Mouse (Mus musculus) cerebellum, postnatal 10 days (tissue): ENCODE measurements at regions not wholly inside any gene's neighbourhood (a gene's known extent, or its start where the extent isn't known, plus 50 kb on each side); places are given as distances from the start of the nearest gene placed in this dataset.

Experiments
- DNase-seq, 2 experiments: peaks; one replicate each; pipeline ENCODE4 v3.0.0; 2021; ENCODE audit warnings: mixed read lengths in 2 of 2

DNA sequence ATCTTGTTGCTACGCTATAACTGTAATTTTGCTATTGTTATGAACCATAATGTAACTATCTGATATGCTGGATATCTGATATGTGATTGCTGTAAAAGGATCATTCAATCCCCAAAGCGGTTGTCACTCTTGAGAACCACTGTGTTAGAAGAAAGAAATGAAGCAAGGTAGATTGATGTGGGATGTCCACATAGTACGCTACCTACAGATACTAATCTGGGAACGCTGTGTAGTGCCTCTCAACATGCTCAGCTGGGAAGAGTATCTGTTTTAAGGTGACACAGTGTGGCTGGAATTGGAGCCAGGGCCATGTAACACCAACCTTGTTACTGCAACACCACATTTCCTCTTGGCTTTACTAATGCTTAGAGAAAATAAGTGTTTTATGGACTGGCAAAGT is 456.2 kb upstream of the Slc30a5 start:
- no peak for DNase-seq

DNA sequence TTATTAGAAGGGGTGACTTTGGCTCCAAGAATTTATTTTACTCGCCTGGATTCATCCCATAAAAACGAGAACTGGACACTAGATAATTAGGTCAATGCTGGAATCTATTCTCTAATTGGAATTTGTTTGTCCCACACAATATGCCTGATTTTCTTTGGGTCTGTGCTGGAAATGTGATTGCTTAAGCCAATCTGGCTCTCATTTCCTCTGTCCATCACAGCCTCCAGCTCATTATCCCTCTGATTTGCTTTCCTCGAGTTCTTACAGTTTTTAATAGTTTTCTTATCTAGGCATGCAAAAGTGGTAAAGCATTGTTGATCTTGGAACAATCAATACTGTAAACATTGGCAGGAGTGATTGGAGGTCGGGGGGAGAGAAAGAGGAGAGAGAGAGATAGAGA is 453.9 kb upstream of the Slc30a5 start:
- no peak for DNase-seq

DNA sequence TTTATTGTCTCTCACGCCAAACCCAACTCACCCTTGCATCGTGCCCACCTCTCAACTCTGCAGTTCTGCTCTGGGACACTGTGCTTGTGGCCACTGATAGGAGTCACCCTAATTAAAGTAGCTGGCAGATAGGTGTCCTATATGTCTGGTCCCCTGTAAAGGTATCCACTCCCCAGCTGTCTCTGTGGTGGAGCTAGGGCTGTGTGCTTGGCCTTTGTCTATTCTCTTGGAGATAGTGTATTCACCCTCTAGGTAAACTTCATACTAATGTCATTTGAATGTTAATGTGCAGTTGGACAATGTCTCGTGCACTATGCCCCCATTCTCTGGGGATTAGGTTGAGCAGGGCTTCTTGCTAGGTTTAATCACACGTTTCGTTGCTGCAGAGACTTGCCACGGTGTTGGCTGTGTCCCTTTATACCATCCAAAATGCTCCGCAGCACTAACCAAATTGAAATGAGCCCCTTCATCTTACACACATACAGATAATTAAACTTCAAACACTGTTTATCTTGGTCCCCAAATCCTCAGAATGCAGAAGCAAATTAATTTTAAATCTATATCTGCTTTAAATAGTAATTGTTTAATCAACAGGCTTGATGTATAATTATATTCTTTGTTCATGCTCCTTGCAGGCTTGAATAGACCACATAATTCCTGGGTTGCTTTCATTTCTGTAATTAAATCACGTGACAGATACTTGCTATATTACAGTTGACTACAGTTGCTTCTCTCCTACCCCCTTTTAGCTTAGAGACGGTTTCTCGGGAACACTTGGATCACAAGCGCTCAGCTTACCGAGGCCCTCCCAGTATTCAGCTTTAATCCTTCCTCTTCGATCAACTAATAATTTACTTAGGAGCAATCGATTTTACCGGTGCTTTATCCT is 453.0 kb upstream of the Slc30a5 start:
- DNase-seq = no peak

DNA sequence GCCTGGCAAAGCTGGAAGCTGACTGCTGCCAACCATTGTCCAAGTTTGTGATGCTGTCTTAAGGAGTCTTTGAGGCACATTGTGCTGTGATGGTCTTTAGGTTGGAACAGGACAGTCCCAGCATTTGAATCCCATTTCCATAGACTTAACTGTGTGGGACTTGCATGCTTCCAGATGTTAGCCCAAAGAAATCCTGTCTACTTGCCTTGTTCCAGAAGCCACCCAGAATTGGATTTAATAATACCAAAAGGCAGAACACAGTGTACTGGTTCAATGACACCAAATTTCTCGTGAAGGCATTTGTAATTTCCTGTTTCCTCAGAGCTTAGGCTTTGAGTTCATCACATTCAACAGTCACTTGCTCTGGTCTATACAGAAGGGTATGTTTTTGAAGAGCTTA is 444.9 kb upstream of the Slc30a5 start:
- DNase-seq = no peak

DNA sequence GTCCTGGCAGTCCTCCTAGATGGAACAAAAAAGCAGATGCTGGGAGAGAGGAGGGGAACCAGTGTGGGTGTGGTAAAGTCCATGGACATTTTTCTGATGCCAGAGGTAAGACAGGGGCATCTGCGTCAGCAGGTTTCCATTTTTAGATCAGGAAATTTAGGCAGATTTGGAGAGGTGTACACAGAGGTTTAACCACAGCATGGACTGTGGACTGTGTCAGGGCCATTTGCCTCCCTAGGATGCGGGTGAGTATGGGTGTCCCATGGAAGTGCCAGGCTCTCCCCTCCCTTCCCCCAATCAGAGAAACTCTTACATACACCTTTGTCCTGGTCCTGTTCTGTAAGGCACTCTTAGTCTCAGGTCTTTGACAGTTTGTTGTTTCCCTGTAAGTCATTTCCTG is 443.5 kb upstream of the Slc30a5 start:
- DNase-seq = no peak

DNA sequence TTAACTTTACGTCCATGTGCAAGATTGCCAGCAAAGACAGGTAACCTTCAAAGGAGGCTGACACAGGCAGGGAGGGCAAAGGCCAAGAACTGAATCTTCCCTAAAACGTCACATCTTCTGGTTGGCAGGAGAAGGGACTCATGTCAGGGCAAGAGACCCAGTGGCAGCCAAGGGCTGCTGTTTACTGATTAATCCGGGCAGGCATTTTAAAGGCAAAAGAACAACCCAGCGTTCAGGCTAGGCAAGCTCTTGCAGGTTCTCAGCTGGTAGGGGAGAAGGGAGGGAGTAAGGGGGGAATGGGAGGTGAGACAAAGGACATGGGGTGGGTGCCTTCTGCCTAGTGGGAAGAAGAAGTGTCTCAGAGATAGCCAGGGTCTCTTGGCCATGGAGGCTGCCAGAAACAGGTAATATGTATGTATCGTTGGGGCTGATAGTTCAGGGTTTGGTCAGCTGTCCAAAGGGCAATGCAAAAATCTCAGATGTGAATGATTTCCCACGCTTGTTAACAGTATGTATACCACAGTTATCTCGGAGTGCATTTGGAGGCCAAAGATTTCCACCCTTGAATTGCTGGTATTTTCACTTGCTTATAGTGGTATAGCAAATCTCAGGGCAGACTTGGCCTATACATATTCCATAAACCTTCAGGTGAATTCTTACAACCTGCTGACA is 441.4 kb upstream of the Slc30a5 start:
- DNase-seq = no peak

DNA sequence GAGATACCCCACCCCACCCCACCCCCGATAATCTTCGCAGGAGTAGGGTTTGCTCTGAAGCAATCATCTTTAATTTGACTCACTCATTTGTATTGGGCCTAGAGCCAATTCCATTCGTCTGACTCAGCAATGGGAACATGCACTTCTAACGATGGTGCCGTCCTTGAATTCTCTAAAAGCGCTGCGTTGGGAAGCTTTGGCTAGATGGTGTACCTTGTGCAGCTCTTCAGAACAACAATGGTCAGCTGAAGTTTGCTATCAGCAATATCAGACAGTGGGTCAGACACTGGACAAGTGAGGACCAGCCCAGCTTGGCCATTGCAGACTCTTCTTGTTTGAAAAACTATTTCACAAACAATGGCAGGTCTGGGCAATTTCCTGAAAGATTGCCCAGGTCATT is 440.1 kb upstream of the Slc30a5 start:
- DNase-seq = peak; percentile 8 to 10

DNA sequence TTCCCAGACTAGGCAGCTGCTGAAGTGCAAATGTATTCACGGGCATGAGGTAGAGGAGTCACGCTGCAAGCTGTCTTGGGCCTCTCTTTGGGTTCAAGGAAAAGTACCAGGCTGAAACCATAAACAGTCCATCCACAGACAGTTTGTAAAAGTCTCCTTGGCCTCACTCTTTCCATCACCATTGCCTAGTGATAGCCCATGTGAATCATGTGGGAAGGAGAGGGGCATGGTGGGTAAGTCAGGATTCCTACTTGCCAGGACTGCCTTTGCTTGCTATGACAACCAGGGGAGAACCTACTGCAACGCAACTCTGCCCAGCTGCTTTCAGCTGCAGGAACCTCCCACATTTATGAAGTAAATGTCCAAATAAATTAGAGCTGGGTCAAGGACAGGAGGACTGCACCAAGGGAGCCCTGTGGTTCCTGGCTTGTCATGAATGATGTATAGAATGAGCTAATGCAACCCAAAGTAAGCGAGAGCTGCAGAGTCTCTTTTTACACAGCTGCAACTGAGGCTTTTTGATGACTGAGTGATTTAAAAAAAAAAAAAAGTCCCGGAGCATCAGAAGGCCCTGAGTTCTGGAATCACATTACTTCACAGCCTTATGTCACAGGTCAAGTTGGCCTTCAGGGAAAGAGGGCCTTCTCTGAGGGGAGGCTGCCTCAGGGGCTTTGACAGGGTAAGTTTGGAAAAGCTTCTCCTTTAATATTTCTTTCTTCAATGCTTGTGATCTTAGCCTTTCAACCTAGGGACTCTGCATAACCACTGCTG is 420.7 kb upstream of the Slc30a5 start:
- DNase-seq = no peak

DNA sequence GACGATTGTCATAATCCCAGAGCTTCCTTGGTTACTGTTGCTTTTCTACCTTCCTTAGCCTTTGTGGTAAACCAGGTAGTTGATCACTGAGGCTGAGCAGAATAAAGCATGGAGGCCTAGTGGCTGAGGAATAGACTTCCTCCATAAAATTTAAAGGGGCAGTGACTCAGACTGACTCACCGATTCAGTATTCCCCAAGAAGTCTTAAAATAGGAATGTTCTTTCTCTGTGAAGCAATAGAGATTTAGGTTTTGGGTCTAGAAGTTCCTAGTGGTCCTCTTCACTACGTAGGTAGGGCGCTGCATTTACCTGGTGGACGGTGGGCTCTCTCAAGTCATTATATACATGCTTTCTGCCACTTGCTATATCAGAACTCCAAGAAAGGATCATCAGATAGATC is 416.1 kb upstream of the Slc30a5 start:
- DNase-seq = no peak

DNA sequence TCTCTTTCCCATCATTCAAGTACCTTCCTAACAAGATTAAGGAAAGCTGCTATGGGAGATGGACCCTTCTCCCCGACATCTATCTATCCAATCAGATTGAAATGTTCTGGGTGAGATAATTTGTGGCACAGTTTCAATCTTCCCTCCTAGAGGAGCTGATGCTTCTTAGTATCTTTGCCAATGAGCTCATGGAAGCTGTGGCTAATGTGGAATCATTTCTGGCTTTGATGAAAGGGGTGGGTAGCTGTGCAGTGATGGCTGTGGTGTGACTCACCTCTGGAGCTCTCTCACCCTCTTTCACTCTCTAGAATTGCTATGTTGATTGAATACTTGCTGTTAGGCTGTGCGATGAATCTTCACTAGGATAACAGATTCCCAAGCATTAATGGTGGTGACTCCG is 411.1 kb upstream of the Slc30a5 start:
- DNase-seq = peak in 1 of 2 experiments; percentile 20

DNA sequence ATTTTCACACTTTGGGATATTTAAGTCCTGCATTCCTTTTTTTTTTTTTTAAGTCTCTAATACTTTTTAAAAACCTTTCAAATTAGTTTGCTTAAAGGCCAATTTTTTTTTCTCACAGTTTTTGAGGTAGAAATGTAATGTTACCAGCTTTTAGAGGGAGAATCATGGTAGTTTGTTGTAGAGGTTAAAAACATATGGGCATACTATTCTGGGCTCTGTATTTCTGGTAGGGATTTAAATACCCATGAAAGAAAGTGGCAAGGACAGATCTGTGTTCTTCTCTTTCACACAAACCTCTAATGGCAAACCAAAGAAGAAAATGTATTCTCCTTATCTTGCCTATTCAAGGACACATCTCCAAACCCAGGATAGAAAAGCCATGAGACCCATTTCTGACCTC is 405.6 kb upstream of the Slc30a5 start:
- DNase-seq = no peak

DNA sequence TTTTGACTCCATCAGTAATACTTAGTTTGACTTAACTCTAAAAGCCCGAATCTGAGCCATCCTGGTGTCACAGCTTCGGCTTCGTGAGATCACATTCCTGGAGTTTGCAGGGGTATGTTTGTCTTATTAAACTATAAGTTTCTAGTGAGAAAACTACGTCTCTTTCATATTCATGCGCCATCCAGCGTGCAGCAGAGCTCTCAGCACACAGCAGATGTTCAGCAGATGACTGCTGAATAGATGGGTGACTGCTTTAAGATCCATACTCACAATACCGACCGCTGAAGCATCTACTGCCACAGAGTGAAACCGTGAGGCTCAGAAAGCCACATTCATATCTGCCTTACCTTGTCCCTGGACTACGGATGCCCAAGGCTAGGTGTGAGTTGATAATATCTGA is 403.8 kb upstream of the Slc30a5 start:
- DNase-seq = no peak

DNA sequence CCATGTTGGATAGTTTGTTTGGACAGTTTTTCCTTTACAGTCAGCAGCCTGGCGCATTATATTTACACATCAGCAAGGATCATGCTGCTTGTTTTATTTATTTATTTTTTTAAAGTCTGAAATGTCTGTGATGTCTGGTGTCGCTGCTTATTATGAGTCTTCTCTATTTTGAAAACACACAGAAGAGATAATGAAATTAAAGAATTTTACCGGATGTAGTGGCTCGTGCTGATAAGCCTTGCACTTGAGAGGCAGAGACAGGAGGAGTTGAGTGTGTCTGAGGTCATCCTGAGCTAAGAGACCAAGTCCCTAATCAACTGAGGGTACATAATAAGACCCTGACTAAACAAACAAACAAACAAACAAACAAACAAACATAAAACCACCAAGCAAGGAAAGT is 402.6 kb upstream of the Slc30a5 start:
- DNase-seq = no peak

DNA sequence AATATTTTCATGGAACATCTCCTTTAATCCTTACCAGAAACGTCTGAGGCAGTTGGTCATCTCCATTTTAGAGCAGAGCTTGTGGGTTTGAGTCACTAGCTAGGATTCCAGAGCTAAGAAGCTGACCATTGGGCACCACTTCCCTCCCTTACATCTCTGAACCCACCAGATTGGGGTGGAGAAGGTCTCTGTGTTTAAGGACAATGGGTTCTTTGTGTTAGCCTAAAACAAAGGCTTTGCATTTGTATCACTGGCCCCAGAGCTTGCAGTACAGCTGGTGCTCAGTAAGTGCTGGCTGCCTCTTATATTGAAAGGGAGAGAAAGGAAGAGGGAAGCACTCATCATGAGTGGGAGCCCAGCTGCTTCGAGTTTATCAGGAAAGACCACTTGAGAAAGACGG is 401.9 kb upstream of the Slc30a5 start:
- DNase-seq = peak in 1 of 2 experiments; percentile 14

DNA sequence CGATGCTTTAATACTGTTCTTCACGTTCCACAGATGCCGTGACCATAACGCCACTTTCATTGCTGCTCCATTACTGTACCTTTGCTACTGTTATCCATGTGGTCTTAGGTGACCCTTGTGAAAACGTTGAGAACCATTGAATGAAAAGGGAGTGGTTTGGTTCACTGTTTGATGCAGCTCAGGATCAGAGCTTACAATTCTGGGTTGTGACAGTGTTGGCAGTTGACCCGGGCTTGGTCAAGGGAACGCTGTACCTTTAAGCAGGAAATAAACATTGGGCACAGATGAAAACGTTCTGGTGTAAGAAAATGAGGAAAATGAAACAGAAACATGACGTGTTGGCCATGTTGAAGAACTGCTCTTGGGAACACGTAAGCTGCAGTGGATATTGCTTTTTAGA is 401.3 kb upstream of the Slc30a5 start:
- peak; percentile 45 to 57 for DNase-seq

DNA sequence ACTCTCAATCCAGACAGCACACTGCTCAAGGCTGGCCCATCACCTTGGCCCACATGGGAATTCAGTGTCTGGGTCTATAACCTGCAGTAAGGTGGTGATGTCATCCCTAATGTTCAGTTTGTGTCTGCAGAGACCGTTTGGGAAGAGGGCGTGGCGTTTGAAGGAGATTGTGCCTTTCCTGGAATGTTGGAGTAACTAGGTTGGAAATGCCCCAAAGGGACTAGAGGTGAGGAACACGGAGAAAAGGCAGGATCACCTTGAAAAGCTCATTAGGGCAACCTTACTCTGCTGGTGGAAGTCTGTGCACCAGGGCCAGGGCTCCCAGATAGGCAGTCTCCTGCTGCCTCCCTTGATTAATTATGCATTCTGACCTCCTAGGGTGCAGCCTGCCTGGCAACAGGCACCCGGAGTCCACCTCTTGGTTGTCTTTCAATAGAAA is 400.6 kb upstream of the Slc30a5 start:
- DNase-seq = peak; percentile 70 to 80

DNA sequence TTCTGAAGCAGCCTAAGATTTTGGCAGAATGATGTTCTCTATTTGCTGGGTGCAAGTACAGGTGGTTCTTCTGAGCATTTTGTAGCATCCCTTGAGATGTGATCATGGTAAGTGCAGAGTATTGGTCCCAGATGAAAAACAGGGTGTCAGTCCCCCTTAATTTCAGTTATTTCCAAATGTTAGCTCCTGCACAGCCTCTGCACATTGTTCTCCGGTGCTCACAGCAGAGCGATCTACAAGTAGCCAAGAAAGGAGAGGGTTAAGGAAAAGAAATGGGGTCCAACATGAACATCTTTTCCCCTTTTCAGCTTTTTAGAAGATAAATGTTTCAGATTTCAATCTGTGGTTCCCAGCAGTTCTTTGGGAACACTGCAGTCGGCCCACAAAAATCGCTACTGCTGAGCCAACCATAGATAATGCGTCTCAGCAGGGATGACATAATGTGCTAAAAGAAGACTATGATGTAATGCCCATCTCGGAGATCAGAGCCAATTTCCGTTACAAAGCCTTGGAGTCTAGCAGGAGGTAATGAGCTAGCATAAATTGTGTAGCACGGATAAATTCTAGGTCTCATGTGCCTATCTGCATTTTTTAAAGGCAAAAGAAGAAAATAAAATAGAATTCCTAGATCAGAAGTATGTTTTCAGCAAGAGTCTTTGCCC is 400.1 kb upstream of the Slc30a5 start:
- peak; percentile 82 to 91 for DNase-seq

DNA sequence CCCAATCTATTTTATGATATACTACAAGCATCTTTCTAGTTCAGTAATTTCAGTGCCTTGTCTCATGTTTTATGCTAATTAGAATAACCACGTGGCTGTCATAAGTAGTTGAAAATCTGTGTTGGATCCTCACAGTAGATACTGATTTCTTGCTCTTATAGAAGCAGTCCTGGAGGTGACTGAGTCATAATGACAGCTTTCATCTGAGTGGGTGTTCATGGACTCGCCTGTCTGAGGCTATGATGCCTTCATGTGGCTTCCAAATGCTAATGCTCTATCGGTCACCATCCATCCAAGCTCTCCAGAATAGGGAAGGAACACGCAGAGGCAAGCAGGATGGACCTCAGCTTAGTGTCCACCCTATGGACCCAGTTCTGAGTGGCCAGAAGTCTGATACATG is 396.6 kb upstream of the Slc30a5 start:
- DNase-seq = no peak

DNA sequence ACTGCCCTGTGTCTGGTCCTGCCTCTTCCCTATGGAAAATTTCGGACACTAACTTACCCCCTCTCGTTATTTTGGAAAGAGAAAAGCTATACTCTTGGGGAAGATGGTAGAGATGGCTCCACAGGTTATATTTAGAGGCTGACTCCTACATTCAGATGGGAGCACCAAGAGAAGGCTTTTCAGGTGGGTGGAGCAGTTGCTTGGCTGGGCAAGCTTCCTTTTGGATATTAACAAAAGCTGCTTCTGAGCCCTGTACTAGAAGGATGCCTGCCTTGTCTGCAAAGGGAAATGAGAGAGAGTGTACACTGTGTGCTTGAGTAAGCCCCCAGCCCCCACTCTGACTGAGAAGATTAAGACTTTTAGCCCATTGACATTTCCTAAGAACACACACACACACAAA is 392.1 kb upstream of the Slc30a5 start:
- DNase-seq = no peak

DNA sequence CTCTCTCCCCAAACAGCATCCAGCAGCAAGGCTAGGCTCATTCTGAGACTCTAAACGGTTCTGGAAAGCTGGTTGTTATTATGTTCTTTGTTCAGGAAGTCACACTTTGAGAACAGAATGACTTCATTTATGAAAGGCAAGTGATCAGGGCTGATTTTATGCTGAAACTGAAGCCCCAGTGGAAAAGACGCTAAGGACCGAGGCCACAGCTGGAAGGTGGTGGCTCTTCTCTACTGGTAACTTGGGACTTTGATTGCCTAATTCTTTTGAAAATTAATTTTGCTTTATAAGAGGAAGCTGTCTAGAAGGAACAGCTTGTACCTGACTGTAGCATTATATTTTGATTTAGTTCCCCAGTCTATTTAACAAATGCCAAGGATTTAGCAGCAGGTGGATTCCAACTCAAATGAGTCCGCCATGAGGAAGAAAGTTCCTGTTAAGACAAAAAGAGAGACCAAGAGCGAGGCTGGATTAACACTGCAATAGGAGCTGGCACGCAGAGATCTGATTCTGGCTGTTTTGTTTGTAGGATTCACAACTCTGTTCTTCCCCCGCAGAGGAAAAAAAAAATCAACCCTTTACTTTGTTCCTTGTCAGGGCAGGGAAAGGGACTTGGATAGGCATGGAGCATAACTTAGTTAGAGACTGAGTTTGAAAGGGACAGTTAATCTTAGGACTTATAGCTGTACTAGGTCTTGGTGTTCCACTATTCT is 388.3 kb upstream of the Slc30a5 start:
- no peak for DNase-seq

DNA sequence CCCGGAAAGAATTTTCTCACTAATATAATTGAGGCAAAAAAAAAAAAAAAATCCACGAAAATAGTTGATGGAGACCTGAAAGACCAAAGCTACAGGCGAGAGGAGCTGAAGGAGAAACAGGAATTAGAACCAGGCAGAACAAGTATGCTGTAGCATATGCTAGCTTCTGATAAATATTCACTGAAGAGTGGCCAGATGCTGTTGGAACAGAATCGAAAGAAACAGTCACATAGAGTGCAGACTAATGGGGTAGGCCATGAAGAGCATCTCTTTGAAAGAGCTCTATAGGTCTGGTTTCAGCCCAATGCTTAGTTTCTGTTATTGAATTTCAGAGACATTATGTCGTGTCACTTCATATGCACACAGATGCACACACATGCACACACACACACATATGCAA is 386.3 kb upstream of the Slc30a5 start:
- DNase-seq = no peak

DNA sequence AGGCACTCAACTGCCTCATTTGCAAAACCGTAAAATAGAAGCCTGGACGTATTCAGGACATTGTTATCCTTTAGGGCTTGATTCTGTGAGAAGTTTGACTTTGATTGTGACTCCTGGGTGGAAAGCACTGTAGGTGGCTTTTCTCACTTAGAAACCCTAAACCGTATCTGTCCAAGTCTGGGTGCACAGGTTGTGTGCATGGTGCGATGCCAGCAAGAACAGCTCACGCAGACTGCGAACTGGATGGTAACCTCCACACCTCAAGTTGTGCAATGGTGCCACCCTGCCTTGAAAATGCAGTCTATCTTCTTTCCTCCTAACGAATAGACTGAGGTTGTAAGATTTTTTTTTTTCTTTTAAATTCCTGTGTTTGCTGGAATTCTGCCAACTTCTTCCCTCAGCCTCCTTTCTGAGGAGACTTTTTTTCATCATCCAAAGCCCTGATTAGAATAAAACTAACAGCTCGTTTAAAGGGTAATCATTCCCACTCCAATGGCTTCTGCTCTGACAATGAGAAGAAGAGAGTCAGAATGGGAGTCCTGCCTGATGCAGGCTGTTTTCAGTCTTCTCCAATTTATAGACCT is 383.8 kb upstream of the Slc30a5 start:
- peak; percentile 35 to 36 for DNase-seq
